Mouse (Mus musculus) cerebellum, adult 9-10 months (tissue): Measurements from ENCODE around the gene Cdcp1.

Source experiments
- DNase-seq: peaks from one replicate; pipeline ENCODE4 v3.0.0; 2022

Gene Cdcp1

DNA sequence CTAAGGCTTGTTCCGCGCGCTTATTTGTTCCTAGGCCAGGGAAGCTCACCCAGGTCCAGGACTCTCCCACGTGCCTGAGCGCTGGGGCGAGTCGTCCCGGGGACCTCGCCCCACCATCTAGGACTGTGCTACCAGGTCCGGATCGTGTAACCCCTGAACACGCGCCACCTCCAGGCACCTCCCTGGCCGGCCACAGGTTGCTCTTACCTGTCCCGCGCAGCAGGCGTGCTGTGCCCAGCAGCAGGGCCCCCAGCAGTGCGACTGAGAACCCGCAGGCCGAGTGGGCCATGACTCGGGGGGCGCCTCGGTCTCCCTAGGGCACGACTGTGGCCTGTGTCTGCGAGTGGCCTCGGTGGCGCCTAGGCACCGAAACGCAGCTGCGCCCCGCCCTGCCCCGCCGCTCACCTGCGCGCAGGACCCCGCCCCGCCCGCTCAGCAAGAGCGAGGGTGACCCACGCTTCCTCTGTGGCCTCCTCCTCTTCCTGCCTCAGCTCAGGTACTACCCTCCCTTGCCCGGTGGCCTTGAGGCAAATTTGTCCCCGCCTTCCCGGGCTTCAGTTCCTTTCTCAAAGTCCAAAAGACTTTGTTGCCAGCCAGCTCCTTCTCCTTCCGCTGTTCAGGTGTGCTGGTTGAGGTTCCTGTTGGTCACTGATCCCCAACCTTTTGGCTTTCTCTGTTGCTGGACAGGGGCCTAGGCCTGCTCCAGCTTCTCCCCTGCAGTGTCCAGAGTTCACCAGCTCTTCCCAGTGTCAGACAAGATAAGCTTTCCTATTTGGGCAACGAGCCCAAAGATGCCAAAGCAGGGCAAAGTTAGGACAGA lies at the start of gene Cdcp1:
Gene Cdcp1, minus strand, starts transcription at position 418 of the 820 bp plus-strand sequence.
- DNase-seq = no peak

DNA sequence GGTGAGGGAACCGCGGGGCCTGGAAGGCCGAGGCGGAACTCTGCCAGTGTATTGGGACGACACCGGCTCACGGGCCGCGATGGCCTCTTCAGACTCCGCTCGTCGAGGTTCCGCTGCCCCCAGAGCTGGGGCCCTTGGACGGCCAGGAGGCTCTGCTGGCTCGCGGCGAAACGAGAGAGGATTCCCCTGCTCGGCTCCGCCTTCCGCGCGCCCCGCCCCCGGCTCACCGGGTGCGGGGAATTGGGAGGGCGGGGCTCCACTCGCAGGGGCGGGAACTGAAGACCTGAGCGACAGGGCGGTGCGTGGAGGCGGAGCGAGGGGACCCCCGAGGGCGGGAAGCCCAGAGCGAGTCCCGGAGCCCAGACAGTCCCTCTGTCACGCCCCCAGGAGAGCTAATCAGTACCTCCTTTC lies 44.8 kb upstream of the Cdcp1 start, which contains the start of gene Tmem158:
Gene Tmem158, minus strand, starts transcription at position 154 of the 411 bp plus-strand sequence.
- DNase-seq = peak; percentile 69

DNA sequence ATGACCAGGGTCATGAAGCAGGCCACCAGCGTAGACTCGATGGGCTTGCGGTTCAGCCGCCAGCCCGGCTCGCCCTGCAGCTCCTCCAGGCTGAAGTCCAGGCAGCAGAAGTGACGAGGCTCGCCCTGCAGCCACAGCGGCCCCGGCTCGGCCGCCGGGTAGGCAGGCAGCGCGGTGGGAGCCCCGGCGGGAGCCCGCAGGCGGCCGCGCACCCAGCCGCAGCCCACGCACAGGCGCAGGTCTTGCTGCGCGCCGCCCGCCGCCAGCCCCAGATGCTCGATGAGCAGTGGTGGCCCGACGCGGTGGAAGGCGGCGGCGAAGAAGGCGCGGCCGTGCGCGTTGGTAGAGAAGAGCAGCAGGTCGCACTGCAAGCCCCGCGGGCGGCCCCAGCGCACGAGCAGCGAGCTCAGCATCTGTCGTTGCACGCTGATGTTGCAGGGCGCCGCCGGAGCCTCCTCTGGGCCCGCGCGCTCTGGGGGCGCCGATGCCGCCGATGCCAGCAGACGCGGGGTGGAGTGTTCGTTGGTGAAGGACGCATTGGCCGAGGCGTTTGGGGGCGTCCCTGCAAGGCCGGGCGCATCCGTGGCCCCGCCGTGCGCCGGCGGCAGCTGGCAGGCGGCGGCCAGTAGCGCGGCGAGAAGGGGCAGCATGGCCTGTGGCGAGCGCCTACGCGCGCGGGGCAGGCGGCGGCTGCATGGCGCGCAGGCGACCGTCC lies 44.2 kb upstream of the Cdcp1 start:
- DNase-seq = no peak

DNA sequence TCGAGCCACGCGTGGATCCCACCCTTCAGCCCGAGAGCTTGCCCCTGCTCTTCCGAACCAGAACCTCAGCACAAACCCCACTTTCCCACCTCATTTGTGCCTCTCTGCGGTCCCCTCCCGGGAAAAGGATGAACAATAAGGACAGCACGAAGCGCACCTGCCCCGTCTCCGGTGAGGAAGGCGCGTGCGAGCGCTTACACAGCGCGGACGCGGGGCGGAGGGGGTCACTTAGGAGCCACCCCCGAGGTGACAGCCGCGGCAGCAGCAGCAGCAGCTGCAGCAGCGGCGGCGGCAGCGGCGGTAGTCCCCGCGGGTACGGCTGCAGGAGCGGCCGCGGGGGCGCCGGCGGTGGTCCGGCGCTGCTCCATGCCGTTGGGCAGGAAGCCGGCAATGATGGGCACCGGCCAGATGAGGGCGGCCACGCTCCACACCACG lies 43.6 kb upstream of the Cdcp1 start:
- peak; percentile 81 for DNase-seq

DNA sequence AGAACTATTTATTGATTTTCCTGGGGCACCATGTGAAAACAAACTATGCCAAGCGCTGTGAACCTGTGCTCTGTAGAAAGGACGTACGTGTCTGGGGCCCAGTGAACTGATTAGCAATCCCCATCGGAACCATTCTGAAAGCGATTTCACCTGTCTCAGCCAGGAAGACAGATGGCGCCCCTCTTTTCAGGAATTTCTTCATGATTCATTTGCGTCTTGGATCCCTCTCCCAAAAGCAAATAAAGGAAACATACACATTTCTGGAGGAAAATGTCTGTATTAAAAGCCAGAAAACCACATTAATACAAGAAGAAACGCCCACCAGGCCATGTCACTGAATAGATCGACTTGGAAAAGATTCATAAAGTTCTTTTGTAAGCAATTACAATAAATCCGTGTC lies 43.0 kb upstream of the Cdcp1 start:
- DNase-seq = peak; percentile 9

DNA sequence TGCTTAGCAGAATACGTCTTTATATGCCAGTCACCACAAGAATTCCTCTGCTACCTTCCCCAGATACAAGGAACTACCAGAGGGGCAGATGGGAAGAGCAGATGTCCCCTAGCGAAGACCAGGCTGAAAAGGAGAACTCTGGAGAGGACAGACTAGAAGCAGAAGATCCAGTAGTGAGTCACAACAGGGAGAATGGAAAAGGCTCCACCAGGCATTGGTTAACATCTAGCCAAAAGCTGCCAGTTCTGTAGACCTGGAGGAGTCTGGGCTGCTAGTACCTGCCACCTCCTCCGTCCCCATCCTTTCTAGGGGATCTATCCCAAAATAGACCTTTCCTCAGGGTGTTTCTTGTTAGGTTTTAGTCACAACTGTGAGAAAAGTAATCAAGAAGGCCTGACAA lies 39.9 kb upstream of the Cdcp1 start:
- DNase-seq = no peak

DNA sequence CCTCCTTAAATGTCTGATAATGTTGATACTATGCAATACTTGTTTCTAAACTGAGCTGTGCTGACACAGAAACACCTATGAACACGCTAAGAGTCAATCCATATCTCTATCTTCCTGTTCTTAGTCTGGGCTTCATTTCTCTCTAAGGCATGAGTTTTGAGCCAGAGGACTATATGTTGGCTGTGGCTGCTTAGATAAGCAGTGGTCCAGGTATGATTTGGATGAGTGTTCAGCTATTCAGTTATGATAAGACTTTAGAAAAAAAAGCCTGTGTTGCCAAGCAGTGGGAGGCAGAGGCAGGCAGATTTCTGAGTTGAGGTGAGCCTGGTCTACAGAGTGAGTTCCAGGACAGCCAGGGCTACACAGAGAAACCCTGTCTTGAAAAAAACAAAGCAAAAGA lies 32.2 kb upstream of the Cdcp1 start:
- DNase-seq = no peak

DNA sequence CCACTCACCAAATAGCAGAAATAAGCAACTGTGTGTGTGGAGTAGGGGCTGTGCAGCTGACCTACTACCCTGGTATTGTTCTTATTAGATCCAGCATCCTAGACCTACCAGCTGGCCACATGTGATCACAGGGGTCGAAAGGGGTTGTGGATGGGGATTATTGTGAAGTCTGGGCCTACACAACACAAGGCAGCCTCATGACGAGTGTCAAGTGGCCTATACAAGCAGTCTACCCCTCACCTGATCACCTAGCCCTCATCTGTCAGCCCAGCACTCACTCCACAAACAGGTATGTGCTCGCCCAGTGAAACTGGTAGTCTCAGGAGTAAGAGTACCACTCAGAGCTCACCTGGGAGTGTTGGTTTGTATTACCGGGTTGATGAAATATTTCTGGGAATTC lies 29.3 kb upstream of the Cdcp1 start:
- DNase-seq = no peak

DNA sequence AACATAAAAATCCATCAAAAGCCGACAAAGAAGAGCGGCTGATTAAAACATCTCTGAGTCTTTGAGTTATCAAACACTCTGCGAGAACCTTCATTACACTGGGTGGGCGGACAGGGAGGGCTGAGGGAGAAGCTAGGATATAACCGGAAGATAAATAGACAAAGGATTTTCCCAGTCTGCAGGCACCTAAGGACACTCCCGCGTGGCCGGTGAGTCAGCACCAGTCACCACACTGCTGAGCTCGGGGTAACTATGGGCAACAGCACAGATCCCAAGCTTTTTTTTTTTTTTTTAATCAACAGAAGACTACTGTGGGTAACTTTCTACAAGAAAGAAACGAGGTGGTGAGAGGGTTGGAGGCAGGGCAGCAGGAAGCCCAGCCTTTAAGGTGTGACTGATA lies 28.1 kb upstream of the Cdcp1 start:
- no peak for DNase-seq

DNA sequence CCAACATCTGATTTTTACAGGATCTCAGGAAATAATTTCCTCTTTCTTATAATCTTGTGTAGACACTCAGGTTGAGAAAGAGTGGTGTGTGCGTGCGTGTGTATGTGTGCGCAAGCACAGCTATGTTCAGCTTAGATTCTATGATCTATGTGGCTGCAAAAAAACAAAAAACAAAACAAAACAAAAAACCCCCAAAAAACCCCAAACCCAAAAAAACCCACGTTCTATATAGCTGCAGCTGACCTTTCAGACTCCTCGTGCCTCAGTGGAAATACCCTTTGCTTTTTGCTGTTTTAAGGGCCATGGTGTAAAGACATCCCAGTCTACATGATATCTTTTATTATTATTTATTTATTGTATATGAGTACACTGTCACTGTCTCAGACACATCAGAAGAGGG lies 25.4 kb upstream of the Cdcp1 start:
- DNase-seq = no peak

DNA sequence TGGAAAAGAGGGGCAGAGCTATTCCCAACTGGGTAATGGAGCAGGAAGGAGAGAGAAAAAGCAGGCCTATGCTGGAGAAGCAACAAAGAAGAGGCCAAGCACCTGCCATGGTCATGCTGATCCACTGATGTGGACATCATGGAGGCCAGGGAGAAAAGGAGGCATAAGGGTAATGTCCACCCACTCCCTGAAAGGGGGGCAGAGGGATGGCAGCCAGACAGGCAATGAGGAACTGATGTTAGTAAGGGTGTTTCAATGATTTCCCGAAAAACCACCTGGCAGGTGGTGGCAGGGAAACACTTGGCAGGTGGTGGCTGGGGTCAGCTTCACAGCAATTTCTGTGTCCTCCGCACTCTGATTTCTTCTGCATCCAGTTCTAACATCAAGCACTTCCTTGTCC lies 24.9 kb upstream of the Cdcp1 start:
- no peak for DNase-seq

DNA sequence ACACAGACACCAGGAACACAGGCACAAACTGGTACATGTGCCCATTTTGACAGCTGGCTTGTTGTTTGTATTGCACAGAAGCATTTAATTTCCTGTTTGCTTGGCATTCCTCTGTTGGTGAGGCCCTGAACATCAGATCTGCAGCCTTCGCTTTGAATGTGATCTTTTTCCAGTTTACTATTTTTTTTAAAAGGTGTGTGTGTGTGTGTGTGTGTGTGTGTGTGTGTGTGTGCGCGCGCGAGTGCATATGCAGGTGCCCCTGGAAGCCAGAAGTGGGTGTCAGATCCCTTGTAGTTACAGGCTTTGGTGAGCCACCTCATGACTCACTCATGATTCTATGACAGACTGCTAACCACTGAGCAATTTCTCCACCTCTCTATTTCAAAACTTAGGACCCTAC lies 24.4 kb upstream of the Cdcp1 start:
- DNase-seq = no peak

DNA sequence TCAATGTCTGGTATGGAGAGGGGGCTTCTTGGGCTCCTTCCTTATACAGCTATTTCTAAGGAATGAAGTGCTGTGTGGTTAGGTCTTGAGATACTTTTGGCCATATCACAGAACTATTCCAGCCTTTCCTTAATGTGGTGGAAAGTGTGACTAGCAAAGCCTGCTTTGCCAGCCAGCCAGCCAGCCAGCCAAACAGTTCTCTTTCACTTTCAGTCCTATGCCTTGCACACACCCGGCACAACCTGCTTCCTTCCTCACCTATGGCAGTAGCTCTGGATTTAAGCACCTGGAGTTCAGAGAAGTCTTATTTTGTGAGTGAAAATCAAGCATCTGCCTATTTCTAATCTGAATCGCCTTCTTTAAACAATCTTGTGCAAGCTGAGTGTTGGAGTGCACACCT lies 23.8 kb upstream of the Cdcp1 start:
- no peak for DNase-seq

DNA sequence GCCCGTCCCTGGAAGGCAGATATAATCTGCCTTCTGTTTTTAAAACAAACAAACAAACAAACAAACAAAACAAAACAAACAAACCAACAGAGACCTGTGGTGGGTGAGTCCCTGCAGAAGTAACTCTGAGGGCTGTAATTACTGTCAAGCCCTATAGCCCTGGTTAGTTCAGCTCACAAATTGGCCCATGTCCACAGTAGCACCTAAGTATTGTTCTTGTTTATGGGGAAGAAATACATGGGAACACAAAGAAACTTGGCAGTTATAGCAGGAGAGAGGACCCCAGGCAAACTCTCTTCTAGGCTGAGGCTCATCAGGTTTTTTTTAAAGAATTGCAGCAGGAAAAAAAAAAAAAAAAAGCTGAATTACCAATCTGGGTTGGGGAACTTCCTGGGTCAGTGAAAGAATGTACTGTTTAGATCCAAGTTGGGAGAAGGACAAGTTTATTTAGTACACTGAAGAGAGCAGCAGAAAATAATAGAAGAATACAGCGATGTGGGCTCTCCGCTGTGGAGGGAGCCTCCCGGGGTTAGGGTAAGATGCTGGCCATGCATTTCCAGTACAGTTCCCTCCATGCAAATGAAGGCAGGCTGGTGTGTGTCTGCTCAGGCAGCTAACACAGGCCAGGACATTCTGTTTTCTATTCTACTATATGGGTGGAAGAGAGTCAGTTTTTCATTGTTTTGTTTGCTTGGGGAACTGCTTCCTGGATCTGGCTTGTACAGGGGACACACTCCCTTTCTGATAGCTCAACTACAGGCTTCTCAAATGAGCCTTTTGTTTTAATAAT lies 22.6 kb upstream of the Cdcp1 start:
- DNase-seq = no peak

DNA sequence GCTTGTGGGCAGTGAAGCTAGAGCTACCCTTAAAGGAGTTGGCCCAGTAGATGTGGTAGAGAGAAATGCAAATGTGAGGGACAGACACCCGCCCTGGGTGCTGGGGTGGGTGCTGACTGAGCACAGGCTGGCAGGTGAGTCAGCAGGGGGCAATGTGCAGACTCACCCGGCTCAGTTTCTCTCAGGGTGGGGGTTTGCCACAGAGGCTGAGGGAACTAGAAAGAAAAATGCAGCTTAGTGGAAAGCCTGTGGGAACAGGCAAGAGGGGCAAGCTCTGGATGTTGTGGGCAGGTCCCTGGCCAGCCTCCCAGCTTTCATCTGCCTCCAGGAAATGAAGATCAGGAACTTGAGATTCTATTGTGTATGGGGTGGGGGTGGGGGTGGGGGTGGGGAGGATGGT lies 21.9 kb upstream of the Cdcp1 start:
- DNase-seq = no peak

DNA sequence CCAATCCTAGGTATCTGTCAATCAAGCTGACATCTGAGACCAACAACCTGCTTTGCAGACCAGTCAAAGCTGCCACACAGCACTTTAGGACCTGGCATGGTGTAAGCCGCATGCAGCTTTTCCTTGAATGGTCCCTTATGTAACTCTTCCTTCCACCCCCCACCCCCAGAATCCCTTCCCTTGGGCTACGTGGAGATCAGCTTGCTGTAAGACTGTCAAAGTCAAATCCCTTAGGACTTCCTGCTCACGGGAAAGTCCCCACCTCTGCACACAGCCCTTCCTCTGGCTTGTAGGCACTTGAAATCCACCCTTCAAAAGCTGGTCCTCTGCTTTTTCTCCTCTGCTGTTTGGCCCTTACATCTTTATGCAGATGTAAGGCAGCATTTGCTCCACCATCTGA lies 19.8 kb upstream of the Cdcp1 start:
- no peak for DNase-seq

DNA sequence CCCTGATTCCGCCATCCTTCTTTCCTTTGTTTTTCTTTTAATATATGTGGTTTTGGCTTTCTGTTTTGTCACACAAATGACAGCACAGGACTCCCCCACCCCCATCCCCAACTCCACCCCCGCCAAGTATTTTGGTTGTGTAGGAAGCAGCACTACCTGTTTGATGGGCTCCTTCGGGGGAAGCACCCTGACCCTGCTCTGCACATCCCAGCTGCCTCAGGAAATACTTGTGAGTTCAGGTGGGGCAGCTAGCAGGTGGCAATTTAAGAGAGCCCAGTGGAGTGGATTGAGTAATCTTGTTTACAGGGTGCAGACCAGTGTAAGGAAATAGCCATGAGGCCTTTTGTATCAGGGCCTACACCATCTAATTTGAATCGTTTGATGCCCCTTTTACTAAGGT lies 14.0 kb upstream of the Cdcp1 start:
- no peak for DNase-seq

DNA sequence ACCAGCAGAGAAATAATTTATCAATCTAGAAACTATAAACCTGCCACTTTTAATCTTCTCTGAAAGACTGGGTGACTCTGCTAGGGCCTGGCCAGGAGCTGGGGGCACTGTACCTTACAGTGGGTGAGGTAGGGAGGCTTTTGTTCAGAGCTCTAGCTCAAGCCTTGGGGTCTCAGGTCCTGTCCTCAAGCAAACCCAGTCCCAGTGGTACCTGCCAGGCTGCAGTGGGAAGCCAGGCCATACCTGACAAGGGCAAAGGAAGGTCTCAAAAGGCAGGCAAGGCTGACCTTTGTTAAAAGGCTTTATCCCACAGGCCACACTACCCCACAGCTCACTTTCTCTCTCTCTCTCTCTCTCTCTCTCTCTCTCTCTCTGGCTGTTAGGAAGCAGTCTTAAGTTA lies 12.8 kb upstream of the Cdcp1 start:
- DNase-seq = no peak

DNA sequence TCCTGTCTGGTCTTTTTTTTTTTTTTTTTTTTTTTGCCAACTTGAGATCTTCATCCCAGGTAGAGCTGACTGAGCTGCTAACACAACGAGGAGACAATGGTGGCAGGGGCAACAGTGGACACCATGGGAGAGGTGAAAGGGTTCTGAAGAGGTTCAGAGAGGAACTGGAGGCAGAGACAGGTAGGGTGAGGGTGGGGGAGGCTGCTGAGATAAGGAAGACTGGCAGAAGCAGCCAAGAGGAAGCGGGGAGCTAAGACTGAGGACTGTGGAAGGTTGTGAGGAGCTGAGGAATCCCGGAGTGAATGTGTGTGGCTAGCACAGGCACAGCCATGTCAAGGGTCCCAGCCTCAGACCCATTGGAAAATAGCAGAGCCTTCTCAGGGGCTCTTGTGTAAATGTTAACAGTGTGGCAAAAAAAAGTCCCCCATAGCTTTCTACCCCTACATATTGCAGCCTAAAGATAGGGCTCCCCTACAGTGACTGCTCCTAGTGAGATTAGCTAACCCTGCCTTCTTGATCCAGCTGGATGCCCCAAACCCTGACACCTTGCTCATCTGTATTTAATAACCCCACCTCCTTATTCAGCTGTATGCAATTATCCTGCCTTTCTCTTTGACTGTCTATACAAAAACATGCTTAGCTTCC lies 11.4 kb upstream of the Cdcp1 start:
- DNase-seq = no peak

DNA sequence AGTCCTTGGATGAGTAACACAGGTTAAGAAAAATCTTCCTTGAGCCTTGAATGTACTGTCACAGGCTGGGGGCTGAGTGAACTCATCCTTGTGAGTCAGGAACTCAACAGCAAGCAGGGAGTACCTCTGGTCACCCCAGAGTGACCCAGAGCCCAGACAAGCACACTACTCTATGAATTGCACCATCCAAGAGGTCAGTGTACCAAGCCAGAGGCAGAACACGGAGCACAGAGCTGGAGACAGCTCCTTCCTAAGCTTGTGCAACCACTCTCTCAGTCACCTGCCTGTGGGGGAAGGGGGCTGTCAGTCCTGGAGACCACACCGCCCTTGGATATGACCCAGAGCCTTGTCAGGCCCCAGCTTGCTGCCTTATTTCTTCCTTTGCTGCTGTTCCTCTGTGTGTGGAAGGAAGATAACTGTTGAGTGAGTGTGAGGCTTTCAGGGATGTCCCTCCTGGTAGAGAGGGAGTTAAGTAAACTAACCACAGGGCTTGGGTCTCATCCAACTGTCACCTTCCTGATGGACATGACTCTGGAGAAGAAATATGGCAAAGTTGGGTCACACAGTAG lies 9.1 kb upstream of the Cdcp1 start:
- no peak for DNase-seq

DNA sequence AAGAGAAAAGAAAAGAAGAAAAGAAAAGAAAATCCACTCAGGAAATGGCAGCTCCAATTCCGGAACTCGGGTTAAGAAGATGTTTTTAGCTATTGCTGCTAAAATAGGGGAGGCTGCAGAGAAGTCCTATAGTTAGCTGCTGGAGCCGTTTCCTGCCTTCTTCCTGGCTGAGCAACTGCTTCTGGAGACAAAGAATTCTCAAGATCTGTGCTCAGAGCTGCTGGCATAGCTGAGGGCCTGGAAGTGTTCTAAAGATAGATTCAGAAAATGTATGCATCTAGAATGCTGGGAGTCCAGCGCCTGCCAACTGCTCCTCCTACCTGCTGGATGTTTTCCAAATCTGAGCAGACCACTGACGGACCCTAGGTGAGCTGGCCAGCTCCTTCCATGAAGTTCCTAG lies 4.0 kb upstream of the Cdcp1 start:
- no peak for DNase-seq

DNA sequence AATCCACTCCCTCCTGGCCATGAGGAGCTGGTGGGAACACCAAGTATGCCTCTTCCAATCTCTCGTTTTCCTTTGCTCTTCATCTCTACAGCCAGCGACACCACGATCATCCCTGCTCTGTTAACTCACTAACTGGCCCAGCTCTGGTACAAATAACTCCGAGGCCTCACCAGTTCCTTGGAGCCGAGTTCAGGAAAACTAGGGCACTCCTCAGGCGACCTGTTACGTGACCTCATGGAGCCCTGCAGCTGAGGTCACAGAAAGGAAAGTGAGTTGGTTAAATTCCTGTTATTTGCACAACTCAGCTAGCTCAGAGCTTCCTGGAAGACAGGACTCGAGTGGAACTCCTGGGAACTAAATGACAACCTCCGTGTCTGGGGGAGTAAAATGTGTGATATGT lies 2.5 kb downstream of the Cdcp1 start:
- no peak for DNase-seq

DNA sequence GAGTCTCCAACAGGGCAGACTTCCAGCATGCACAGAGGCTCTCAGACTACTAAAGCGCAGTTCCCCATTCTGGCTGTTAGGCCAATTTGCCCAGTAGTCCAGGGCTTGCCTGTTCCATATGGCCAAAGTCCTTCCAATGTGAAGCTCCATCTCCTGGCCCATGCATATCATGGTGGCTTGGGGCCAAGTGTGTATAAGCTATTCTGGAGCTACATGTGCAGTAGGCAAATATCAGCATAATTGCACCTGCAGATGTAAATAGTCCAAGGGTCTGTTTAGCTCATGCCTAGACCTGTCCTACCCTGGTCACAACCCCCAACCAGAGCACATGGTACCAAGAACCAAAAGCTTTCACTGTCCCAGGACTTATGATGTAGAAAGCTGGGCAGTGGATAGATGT lies 7.9 kb downstream of the Cdcp1 start:
- peak; percentile 3 for DNase-seq
